Comparison of ENCODE assay signal across 9 mouse cellular contexts in genomic region chr1:39410085-39410821, GRCm38 (mm10). TPM values are rescaled to one million over a fixed set of nuclear protein-coding genes. Genes with fewer than 3 reads are reported as not detected.
DNase-seq lines count a peak whose midpoint lies in the region; ATAC-seq and TF ChIP-seq lines count a peak whose summit lies in the region.
"Had no signal": no experiment of that assay in that cellular context is flagged by ENCODE, and none has a peak within 500 bp of the region (broad histone marks: within the 10 kb centered on the region; RNA-seq: fewer than 3 reads in every experiment).

No protein-coding gene starts in this region.

- no peak for TF ChIP-seq CTCF in kidney, postnatal 0 days (IDR thresholded peaks at IDR 0.05; ENCODE audit: low read depth)

- no peak overlapping the region for H3K9ac ChIP-seq in intestine, embryonic 16.5 days (ENCODE audit: low read depth, low read length)
- H3K9ac ChIP-seq in intestine, embryonic 15.5 days, result no peak overlapping the region
- H3K9ac ChIP-seq in kidney, postnatal 0 days (ENCODE audit: low read depth, low read length), result no peak overlapping the region
- H3K9ac ChIP-seq: limb, embryonic 12.5 days had no signal

- H3K27me3 ChIP-seq in intestine, embryonic 16.5 days (replicated peaks; ENCODE audit: control insufficient read depth, insufficient read depth, low read length), result no peaks in the 10 kb centered on the region
- H3K27me3 ChIP-seq in intestine, embryonic 15.5 days (replicated peaks), result no peaks in the 10 kb centered on the region
- H3K27me3 ChIP-seq in kidney, postnatal 0 days (ENCODE audit: insufficient read depth, low read length), result no peaks in the 10 kb centered on the region
- H3K27me3 ChIP-seq: limb, embryonic 12.5 days had no signal

- WGBS in intestine, embryonic 16.5 days, result 77% methylated on average over 19 of the region's 19 CpGs
- 76% methylated on average over 19 of the region's 19 CpGs for WGBS in intestine, embryonic 15.5 days
- WGBS in kidney, postnatal 0 days, result 42% methylated on average over 19 of the region's 19 CpGs

- H3K4me3 ChIP-seq in intestine, embryonic 16.5 days (ENCODE audit: low read length), result no peak overlapping the region
- H3K4me3 ChIP-seq in intestine, embryonic 15.5 days (replicated peaks), result no peak overlapping the region
- H3K4me3 ChIP-seq in kidney, postnatal 0 days (replicated peaks; ENCODE audit: low read depth, low read length), result no peak overlapping the region
- H3K4me3 ChIP-seq: limb, embryonic 12.5 days had no signal

- no peak overlapping the region for H3K4me2 ChIP-seq in intestine, embryonic 16.5 days (ENCODE audit: low read depth, low read length)
- H3K4me2 ChIP-seq in intestine, embryonic 15.5 days (replicated peaks), result no peak overlapping the region
- H3K4me2 ChIP-seq in kidney, postnatal 0 days (ENCODE audit: low read length), result peak overlapping the region; percentile 17; the same call in 1 of the 2 replicates
- H3K4me2 ChIP-seq: limb, embryonic 12.5 days had no signal

- H3K36me3 ChIP-seq in intestine, embryonic 16.5 days (ENCODE audit: control insufficient read depth, insufficient read depth, low read length), result no peaks in the 10 kb centered on the region
- H3K36me3 ChIP-seq in intestine, embryonic 15.5 days, result no peaks in the 10 kb centered on the region
- no peaks in the 10 kb centered on the region for H3K36me3 ChIP-seq in kidney, postnatal 0 days (ENCODE audit: insufficient read depth, low read length)
- H3K36me3 ChIP-seq: limb, embryonic 12.5 days had no signal

- H3K27ac ChIP-seq in intestine, embryonic 16.5 days (ENCODE audit: low read length), result no peak overlapping the region
- H3K27ac ChIP-seq in intestine, embryonic 15.5 days, result no peak overlapping the region
- peak overlapping the region; percentile 3; the same call in 1 of the 2 replicates for H3K27ac ChIP-seq in kidney, postnatal 0 days
- H3K27ac ChIP-seq: limb, embryonic 12.5 days had no signal

- H3K9me3 ChIP-seq in intestine, embryonic 16.5 days (ENCODE audit: control insufficient read depth, low read length), result peaks cover 3% of the 10 kb centered on the region; the same call in 1 of the 2 replicates
- H3K9me3 ChIP-seq in intestine, embryonic 15.5 days, result no peaks in the 10 kb centered on the region
- H3K9me3 ChIP-seq in kidney, postnatal 0 days (replicated peaks; ENCODE audit: low read length), result no peaks in the 10 kb centered on the region
- H3K9me3 ChIP-seq: limb, embryonic 12.5 days had no signal

- DNase-seq in forelimb bud, embryonic 11.5 days (ENCODE audit: low read depth, low spot score), result peak; percentile 18
- peak; percentile 62 for DNase-seq in kidney, postnatal 0 days (ENCODE audit: low spot score)
- DNase-seq in lung, postnatal 4 days, result peak; percentile 38 to 52
- no peak for DNase-seq in spleen, postnatal 36 days (ENCODE audit: low spot score in 2 of 2)
- DNase-seq: thymus, postnatal 14 days had no signal

- peak; percentile 70; the same call in 1 of the 2 replicates for ATAC-seq in intestine, embryonic 16.5 days
- ATAC-seq in intestine, embryonic 15.5 days, result no peak
- ATAC-seq in kidney, postnatal 0 days (replicated peaks; ENCODE audit: low FRiP score, low read depth), result peak; percentile 80
- no peak for ATAC-seq in erythroblast, adult 5-6 weeks (replicated peaks; ENCODE audit: low FRiP score, poor library complexity, severe bottlenecking)

- H3K4me1 ChIP-seq in intestine, embryonic 16.5 days (ENCODE audit: control insufficient read depth, insufficient read depth, low read length), result 0 out of 2 replicates have a peak, but pooled peaks cover 7% of the 10 kb centered on the region
- no peaks in the 10 kb centered on the region for H3K4me1 ChIP-seq in intestine, embryonic 15.5 days (replicated peaks)
- H3K4me1 ChIP-seq in kidney, postnatal 0 days (replicated peaks; ENCODE audit: insufficient read depth, low read length), result peaks cover 3% of the 10 kb centered on the region; the same call in 1 of the 2 replicates
- H3K4me1 ChIP-seq: limb, embryonic 12.5 days had no signal

RNA-seq across cellular contexts. Expression of gene Rpl31, which starts 42.6 kb away (rescaled TPM):
- polyA plus RNA-seq in intestine, embryonic 16.5 days (2015; fragmentation: Nextera tagmentation; extraction: Ambion mirVana), result 426 and 432 TPM in 2 replicates
- 528 and 550 TPM in 2 replicates for polyA plus RNA-seq in intestine, embryonic 15.5 days (2015; fragmentation: Nextera tagmentation; extraction: Ambion mirVana)
- 566 and 696 TPM in 2 replicates for polyA plus RNA-seq in kidney, postnatal 0 days (2015; fragmentation: Nextera tagmentation; extraction: Ambion mirVana)
- 473 and 504 TPM in 2 replicates for total RNA-seq in erythroblast, adult 5-6 weeks (2015; ENCODE audit: low replicate concordance)
- 101 and 131 TPM in 2 replicates for total RNA-seq in erythroblast, adult 5-6 weeks (2017; ENCODE audit: low replicate concordance)

Comparison
In these comparisons a context has a peak if more than half of its experiments do, and no peak if none do; other contexts are left out.
1. ATAC-seq: peak in intestine, embryonic 16.5 days (single experiment) and kidney, postnatal 0 days (single experiment); none in intestine, embryonic 15.5 days (single experiment) and erythroblast, adult 5-6 weeks (single experiment).
2. DNase-seq: peak in forelimb bud, embryonic 11.5 days (single experiment), kidney, postnatal 0 days (single experiment) and lung, postnatal 4 days (2 of 2); none in spleen, postnatal 36 days (0 of 2).